Mouse (Mus musculus): Measurements from ENCODE around the gene Sox13. TPM values are rescaled to one million over a fixed set of nuclear protein-coding genes. Genes with fewer than 3 reads are reported as not detected.

Sox13 gene
- polyA plus RNA-seq, 1 experiment = 17.2 TPM

DNA sequence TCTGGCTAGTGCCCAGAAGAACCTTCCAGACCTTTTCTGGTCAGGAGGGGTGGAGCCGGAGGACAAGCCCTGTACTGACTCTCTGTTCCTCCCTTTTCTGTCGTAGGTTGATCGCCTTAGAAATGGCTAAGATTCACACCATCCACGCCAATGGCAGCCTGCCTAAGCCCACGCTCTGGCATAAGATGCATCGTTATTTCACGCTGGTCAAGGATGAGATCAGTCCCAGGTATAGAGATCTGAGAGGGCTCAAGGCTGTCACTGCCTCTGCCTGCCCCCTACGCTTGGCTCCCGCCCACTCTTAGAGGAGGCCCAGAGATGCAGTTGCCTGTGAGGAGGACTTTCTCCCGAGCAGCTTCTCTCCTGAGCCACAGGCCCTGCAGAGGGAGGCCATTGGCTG is 55.5 kb downstream of the Sox13 start:
- peaks cover 9% of the 10 kb centered on the region for H3K27me3 ChIP-seq (ENCODE audit: control insufficient read depth, insufficient read depth, low read length)
- 88% methylated on average over 10 of the region's 10 CpGs for WGBS
- no peaks in the 10 kb centered on the region for H3K36me3 ChIP-seq (ENCODE audit: control insufficient read depth, insufficient read depth, low read length)
- no peak overlapping the region for H3K4me3 ChIP-seq (ENCODE audit: control insufficient read depth, insufficient read depth, low read length)
- TF ChIP-seq CTCF (IDR thresholded peaks at IDR 0.05; ENCODE audit: borderline replicate concordance, control insufficient read depth, extremely low read depth, insufficient read depth, low read length, poor library complexity) (no peak), POLR2A (IDR thresholded peaks at IDR 0.05; ENCODE audit: control insufficient read depth, extremely low read depth, insufficient read depth, low read length, poor library complexity) (no peak)
- peaks cover 6% of the 10 kb centered on the region for H3K4me1 ChIP-seq (replicated peaks; ENCODE audit: control insufficient read depth, insufficient read depth, low read length)
- DNase-seq = no peak
- no peak overlapping the region for H3K27ac ChIP-seq (ENCODE audit: control insufficient read depth, insufficient read depth, low read length)

DNA sequence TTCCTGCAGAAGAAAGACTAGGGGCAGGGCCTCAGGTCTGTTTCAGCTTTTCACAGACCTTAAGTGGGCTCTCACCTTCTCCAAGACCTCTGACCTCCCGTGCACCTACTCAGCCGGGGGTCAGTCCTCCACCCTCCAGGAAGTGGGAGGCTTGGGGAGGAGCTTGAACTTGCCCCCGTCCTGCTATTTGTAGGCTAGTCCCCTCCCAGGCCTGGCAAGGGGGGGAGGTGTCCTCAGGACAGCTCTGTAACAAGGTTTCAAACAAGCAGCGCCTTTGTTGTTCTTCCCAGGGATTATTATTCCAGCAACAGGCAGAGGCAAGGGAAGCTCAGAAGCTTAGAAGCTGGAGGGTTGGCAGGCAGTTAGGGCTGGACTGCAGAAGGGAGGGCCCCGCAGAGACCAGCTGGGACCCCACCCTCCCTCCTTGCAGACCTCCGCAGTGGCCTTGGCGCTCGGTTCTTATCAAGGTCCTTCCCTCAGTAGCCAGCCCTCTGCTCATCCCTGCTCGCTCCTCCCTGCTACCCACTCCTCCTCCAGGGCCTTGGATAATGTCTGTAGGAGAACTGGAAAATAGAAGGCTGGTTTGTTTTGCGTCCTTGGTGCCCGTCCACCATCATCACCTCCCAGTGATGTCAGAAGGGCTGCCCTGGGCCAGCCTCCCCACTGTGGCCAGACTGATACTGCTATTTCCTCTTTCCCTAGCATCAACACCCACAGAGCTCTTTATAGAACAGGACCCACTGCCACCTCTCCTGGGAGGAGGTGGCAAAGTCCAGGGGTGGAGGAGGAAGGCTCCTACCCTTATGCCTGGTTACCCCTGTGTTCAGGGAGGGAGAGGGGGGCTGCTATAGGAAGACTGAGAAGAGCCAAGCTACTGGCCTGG is 56.3 kb downstream of the Sox13 start:
- DNase-seq = no peak
- H3K4me1 ChIP-seq (replicated peaks; ENCODE audit: control insufficient read depth, insufficient read depth, low read length) = peaks cover 13% of the 10 kb centered on the region
- H3K36me3 ChIP-seq (ENCODE audit: control insufficient read depth, insufficient read depth, low read length) = no peaks in the 10 kb centered on the region
- no peak overlapping the region for H3K4me3 ChIP-seq (ENCODE audit: control insufficient read depth, insufficient read depth, low read length)
- peaks cover 14% of the 10 kb centered on the region for H3K27me3 ChIP-seq (ENCODE audit: control insufficient read depth, insufficient read depth, low read length)
- WGBS = 58% methylated on average over 11 of the region's 11 CpGs
- H3K27ac ChIP-seq (ENCODE audit: control insufficient read depth, insufficient read depth, low read length) = no peak overlapping the region
- no peak for TF ChIP-seq POLR2A (IDR thresholded peaks at IDR 0.05; ENCODE audit: control insufficient read depth, extremely low read depth, insufficient read depth, low read length, poor library complexity)
- TF ChIP-seq CTCF (IDR thresholded peaks at IDR 0.05; ENCODE audit: borderline replicate concordance, control insufficient read depth, extremely low read depth, insufficient read depth, low read length, poor library complexity) = no peak

DNA sequence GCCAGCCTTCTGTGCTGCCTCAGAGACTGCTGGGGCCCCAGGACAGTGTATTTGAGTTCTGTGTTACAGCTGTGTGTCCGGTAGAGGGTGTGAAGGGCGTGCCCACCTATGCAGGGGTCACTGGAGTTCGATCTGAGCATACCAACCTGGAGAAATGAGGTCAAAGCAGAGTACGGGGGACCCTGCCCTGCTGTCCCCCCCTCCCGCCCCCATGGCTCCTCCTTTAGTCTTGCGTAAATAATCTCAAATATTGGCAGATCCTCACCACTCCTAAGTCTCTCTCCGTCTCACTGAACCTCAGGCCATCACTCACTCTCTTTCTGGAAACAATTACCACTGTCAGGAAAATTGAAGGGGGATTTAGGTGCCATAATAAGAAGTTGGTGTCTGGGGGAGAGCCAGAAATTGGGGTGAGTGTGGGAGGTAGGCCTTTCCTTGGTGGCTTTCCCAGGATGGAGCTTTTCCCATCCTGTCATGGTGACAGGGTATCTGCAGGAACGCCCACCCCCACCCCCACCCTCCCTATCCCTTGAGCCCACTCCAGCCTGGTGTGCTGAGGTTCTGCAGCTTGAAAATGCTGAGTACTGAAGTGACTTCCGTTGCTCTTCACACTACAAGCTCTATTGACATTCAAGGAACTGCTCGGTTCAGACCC is 57.1 kb downstream of the Sox13 start:
- no peak for DNase-seq
- peaks cover 14% of the 10 kb centered on the region for H3K27me3 ChIP-seq (ENCODE audit: control insufficient read depth, insufficient read depth, low read length)
- TF ChIP-seq CTCF (IDR thresholded peaks at IDR 0.05; ENCODE audit: borderline replicate concordance, control insufficient read depth, extremely low read depth, insufficient read depth, low read length, poor library complexity) (no peak), POLR2A (IDR thresholded peaks at IDR 0.05; ENCODE audit: control insufficient read depth, extremely low read depth, insufficient read depth, low read length, poor library complexity) (no peak)
- no peak overlapping the region for H3K27ac ChIP-seq (ENCODE audit: control insufficient read depth, insufficient read depth, low read length)
- no peak overlapping the region for H3K4me3 ChIP-seq (ENCODE audit: control insufficient read depth, insufficient read depth, low read length)
- H3K4me1 ChIP-seq (replicated peaks; ENCODE audit: control insufficient read depth, insufficient read depth, low read length) = peaks cover 13% of the 10 kb centered on the region
- H3K36me3 ChIP-seq (ENCODE audit: control insufficient read depth, insufficient read depth, low read length) = no peaks in the 10 kb centered on the region
- WGBS = 76% methylated on average over 10 of the region's 10 CpGs

DNA sequence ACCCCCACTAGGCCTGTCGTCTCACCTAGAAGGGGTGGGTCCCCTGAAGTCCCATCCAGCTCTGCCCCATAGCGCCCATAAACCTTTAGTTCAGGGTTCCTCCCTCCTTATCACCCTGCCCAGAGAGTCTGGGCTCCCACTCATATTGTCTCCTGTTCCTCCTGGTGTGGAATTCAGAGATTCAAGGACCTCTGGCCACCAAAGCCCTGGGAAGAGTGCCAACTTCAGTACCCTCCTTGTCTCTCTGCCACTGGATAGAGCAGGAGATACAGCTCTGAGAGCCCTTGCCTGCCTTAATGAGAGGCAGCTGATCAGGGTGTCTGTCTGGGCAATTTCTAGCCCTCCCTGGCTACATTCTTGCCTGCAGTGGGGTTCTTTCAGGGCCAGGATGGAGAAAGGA is 59.3 kb downstream of the Sox13 start:
- H3K36me3 ChIP-seq (ENCODE audit: control insufficient read depth, insufficient read depth, low read length) = no peaks in the 10 kb centered on the region
- TF ChIP-seq POLR2A (IDR thresholded peaks at IDR 0.05; ENCODE audit: control insufficient read depth, extremely low read depth, insufficient read depth, low read length, poor library complexity) = no peak
- TF ChIP-seq CTCF (IDR thresholded peaks at IDR 0.05; ENCODE audit: borderline replicate concordance, control insufficient read depth, extremely low read depth, insufficient read depth, low read length, poor library complexity) = no peak
- H3K4me3 ChIP-seq (ENCODE audit: control insufficient read depth, insufficient read depth, low read length) = no peak overlapping the region
- WGBS = 86% methylated on average over 2 of the region's 2 CpGs
- no peak for DNase-seq
- H3K27ac ChIP-seq (ENCODE audit: control insufficient read depth, insufficient read depth, low read length) = no peak overlapping the region
- H3K4me1 ChIP-seq (replicated peaks; ENCODE audit: control insufficient read depth, insufficient read depth, low read length) = peaks cover 13% of the 10 kb centered on the region
- H3K27me3 ChIP-seq (ENCODE audit: control insufficient read depth, insufficient read depth, low read length) = peaks cover 14% of the 10 kb centered on the region

DNA sequence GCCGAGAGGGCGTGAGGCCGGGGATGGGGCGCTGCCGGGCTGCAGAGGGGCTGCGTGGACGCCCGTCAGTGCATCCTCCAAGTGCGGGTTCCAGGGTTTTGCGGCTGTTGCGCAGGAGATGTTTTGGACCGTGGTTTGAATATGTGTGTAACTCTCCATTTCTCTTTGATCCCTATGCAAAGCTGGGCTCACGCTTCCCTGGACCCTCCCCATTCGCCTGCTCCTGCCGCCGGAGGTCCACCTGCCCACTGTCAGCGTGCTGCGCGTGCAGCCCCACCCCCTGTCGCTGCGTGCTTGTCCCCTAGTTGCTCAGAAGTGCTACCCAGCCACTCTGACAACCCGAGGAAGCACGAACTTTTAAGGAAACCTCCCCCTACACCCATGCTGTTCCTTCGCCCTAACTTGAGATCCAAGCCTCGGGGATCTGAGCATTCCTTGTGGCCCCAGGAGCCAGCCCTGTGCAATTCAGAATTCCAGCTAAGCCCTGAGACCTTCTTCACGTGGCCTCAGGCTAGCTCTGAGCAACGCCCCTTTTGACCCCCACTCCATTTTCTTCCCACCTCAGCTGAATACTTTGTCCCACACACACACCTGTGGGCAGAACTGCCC is 60.1 kb downstream of the Sox13 start:
- H3K4me1 ChIP-seq (replicated peaks; ENCODE audit: control insufficient read depth, insufficient read depth, low read length) = peaks cover 13% of the 10 kb centered on the region
- WGBS = 17% methylated on average over 27 of the region's 27 CpGs
- no peak for DNase-seq
- TF ChIP-seq CTCF (IDR thresholded peaks at IDR 0.05; ENCODE audit: borderline replicate concordance, control insufficient read depth, extremely low read depth, insufficient read depth, low read length, poor library complexity) = no peak
- TF ChIP-seq POLR2A (IDR thresholded peaks at IDR 0.05; ENCODE audit: control insufficient read depth, extremely low read depth, insufficient read depth, low read length, poor library complexity) = no peak
- H3K27ac ChIP-seq (ENCODE audit: control insufficient read depth, insufficient read depth, low read length) = no peak overlapping the region
- no peaks in the 10 kb centered on the region for H3K36me3 ChIP-seq (ENCODE audit: control insufficient read depth, insufficient read depth, low read length)
- peak overlapping the region; percentile 57 for H3K4me3 ChIP-seq (ENCODE audit: control insufficient read depth, insufficient read depth, low read length)
- H3K27me3 ChIP-seq (ENCODE audit: control insufficient read depth, insufficient read depth, low read length) = peaks cover 14% of the 10 kb centered on the region

DNA sequence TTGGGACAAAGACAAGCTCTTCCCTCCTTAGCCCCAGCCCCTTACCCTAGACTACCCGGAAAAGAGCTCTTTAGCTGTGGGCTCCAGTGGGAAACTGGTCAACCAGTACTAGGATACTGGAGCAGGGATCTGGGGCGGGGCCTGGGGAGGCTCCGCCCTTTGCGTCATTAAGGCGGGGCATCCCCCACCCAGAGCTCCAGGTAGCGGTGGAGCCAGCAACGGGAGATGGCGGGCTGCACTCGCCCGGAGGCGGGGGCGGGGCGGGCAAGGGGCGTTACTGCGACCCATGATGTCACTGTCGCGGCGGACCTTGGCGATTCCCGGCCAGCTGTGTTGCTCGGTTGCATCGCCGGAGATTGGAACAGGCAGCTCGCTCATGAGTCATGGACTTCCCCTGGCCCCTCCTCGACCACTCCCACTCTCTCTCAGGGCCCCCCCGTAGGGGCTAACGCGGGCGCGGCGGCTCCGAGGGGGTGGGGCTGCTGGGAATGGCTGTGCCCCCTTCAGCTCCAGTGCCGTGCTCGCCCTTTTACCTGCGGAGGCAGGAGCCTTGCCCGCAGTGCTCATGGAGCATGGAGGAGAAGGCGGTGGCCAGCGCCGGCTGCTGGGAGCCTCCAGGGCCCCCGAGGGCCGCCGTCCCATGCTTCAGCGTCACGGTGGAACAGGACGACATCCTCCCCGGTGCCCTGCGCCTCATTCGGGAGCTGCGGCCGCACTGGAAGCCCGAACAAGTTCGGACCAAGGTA is 60.7 kb downstream of the Sox13 start, which contains the start of gene Etnk2:
TSS of gene Etnk2 (plus strand) at position 297 of the 746 bp plus-strand sequence.
- peak within 1 kb of the TSS; percentile 57 for H3K4me3 ChIP-seq (ENCODE audit: control insufficient read depth, insufficient read depth, low read length)
- H3K27me3 ChIP-seq (ENCODE audit: control insufficient read depth, insufficient read depth, low read length) = peaks cover 14% of the 10 kb centered on the region
- WGBS = 3% methylated on average over 51 of the region's 52 CpGs
- TF ChIP-seq POLR2A (IDR thresholded peaks at IDR 0.05; ENCODE audit: control insufficient read depth, extremely low read depth, insufficient read depth, low read length, poor library complexity) (no peak), CTCF (IDR thresholded peaks at IDR 0.05; ENCODE audit: borderline replicate concordance, control insufficient read depth, extremely low read depth, insufficient read depth, low read length, poor library complexity) (no peak)
- H3K27ac ChIP-seq (ENCODE audit: control insufficient read depth, insufficient read depth, low read length) = no peak within 1 kb of the TSS
- DNase-seq = peak; percentile 55
- no peaks in the 10 kb centered on the region for H3K36me3 ChIP-seq (ENCODE audit: control insufficient read depth, insufficient read depth, low read length)
- peaks cover 13% of the 10 kb centered on the region for H3K4me1 ChIP-seq (replicated peaks; ENCODE audit: control insufficient read depth, insufficient read depth, low read length)
